7 mouse cellular contexts compared by ENCODE assay signal in genomic region chr6:85765532-85765931, GRCm38 (mm10). TPM values are rescaled to one million over a fixed set of nuclear protein-coding genes. Genes with fewer than 3 reads are reported as not detected.
DNase-seq lines count a peak whose midpoint lies in the region; ATAC-seq and TF ChIP-seq lines count a peak whose summit lies in the region.
"Not testable (repeated sequence)": the region's sequence is repeated elsewhere in the genome, so short reads cannot be mapped to it uniquely, and the experiment has no call there.

TSS of gene Nat8f3 (minus strand) at chr6:85765754.

- ATAC-seq in hindbrain, embryonic 11.5 days (ENCODE audit: low FRiP score): not testable (repeated sequence)

- peak; percentile 63 for TF ChIP-seq CTCF in layer of hippocampus, adult 2 months (conservative IDR thresholded peaks at IDR 0.05)

- H3K36me3 ChIP-seq in hindbrain, embryonic 11.5 days (ENCODE audit: control insufficient read depth, insufficient read depth, low read length): not testable (repeated sequence)

- not testable (repeated sequence) for H3K4me3 ChIP-seq in hindbrain, embryonic 11.5 days (ENCODE audit: low read depth, low read length); layer of hippocampus, adult 2 months

- not testable (repeated sequence) for H3K9me3 ChIP-seq in hindbrain, embryonic 11.5 days (ENCODE audit: control insufficient read depth, low read length)

- not testable (repeated sequence) for H3K27ac ChIP-seq in hindbrain, embryonic 11.5 days (ENCODE audit: low read depth, low read length); layer of hippocampus, adult 2 months

- H3K4me2 ChIP-seq in hindbrain, embryonic 11.5 days (replicated peaks; ENCODE audit: low read depth, low read length): not testable (repeated sequence)

- H3K9ac ChIP-seq in hindbrain, embryonic 11.5 days (ENCODE audit: low read depth, low read length): not testable (repeated sequence)

- 68% methylated on average over 13 of the region's 13 CpGs for WGBS in hindbrain, embryonic 11.5 days

- H3K4me1 ChIP-seq in hindbrain, embryonic 11.5 days (replicated peaks; ENCODE audit: control insufficient read depth, insufficient read depth, low read length): not testable (repeated sequence)

- not testable (repeated sequence) for H3K27me3 ChIP-seq in hindbrain, embryonic 11.5 days (ENCODE audit: control insufficient read depth, insufficient read depth, low read length)

- DNase-seq in adrenal gland, adult (ENCODE audit: inconsistent age in 2 of 2, low spot score in 1 of 2): peak; percentile 65 to 90
- peak; percentile 47 for DNase-seq in cerebellum, postnatal 10 days
- peak; percentile 31 for DNase-seq in gastrocnemius, adult 18-20 months (ENCODE audit: low spot score)
- DNase-seq in hindbrain, embryonic 11.5 days (ENCODE audit: low spot score): peak; percentile 6
- DNase-seq in layer of hippocampus, adult 2 months (ENCODE audit: low spot score in 2 of 2): peak; percentile 5 to 18
- DNase-seq in lung, postnatal 14 days: peak; percentile 46
- DNase-seq in right cerebral cortex, postnatal 10 days (ENCODE audit: low spot score in 2 of 2): peak; percentile 19 to 32

RNA-seq across cellular contexts. Expression of gene Nat8f3, which starts in this region (rescaled TPM):
- total RNA-seq in gastrocnemius, adult 18-20 months (2021): under 1 TPM in 1 of 2 experiments, not detected in 1; 0.23 TPM
- 0.14 and 0.28 TPM in 2 replicates for polyA plus RNA-seq in hindbrain, embryonic 11.5 days (2014; fragmentation: Nextera tagmentation; extraction: Ambion mirVana)
- 1 to 10 TPM; 1.2 to 3.0 TPM for total RNA-seq in layer of hippocampus, adult 2 months (2021)

Comparison
In these comparisons a context has a peak if more than half of its experiments do, and no peak if none do; other contexts are left out.
1. Peak in DNase-seq in gastrocnemius, adult 18-20 months; RNA of the gene not detected or under 1 TPM.
2. Peak in DNase-seq in hindbrain, embryonic 11.5 days; RNA of the gene not detected or under 1 TPM.
3. DNase-seq: peak in every context shown above with its lines; median percentile 78 in adrenal gland, adult; 47 in cerebellum, postnatal 10 days; 46 in lung, postnatal 14 days; 31 in gastrocnemius, adult 18-20 months; 26 in right cerebral cortex, postnatal 10 days; 12 in layer of hippocampus, adult 2 months; 6 in hindbrain, embryonic 11.5 days.